Mouse (Mus musculus) heart, postnatal 14 days (tissue): ENCODE results near the gene Ust. TPM values are rescaled to one million over a fixed set of nuclear protein-coding genes. Genes with fewer than 3 reads are reported as not detected.

ENCODE experiments used
- DNase-seq, 2 experiments: peaks; one replicate each; pipeline ENCODE4 v3.0.0; 2021 to 2022
- intact Hi-C: fragments of 180-260 bp; cut with DNase I; formaldehyde crosslinking; loops from one replicate; pipeline ENCODE4 v1.15.1; 2025
- total RNA-seq, 2 experiments: library from RNA; stranded (reverse); gene quantifications; 2 replicates each; pipeline ENCODE4 v1.2.3; 2021

Ust gene
- total RNA-seq, 2 experiments from 2014 or later = 2.3 to 2.4 TPM

DNA sequence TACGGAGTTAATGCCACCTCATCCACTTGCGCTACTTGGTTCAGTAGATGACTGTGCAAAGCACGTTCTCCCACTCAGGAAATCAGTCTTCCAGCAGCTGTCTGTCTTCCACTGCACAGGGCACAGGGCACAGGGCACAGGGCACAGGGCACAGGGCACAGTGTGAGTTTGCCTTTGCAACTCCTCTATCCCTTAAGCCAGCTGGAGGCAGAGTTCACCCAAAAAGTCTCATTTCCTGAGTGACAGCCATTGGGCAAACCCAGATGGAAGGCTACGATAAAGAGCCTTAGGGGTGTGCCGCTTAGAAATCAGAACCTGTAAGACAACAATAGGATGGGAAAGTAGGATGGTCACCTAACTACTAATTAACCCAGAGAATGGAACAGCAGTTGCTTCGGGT, 322.9 kb downstream of the Ust start:
- DNase-seq = no peak
- intact Hi-C loops = loop anchor here (1.0 to 5.0 kb wide), 3 partner anchors 42 to 387 kb away; no protein-coding TSS in a partner anchor

DNA sequence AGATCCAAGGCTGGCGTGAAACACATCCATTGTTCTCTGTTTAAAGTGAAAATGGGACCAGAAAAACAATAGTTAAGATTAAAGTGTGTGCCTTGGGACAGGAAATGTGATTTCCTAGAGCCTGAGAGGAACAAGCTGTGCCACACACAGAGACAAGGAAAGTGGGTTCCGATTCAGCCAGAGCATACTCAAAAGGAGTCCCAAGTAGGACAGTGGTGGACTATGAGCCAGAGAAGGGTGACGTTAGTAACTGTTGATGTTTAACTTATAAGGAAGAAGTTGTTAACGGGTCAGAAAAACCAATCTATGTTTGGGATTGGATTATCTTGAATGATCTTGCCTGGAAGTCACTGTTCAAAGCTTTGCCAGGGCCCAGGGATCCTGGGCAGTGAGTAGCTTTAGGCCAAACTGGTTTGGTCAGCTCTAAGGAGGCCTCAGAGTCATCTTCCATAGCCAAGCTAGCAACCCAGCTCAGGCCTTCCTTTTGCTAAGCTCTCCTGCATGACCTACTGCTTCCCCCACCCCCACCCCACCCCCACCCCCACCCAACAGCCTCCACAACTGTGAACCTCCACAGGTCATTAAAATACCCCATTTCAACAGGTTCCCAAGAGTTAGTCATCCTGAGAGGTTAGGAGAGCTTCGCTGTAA, 329.2 kb downstream of the Ust start:
- DNase-seq = no peak
- intact Hi-C loops = no loop called here

DNA sequence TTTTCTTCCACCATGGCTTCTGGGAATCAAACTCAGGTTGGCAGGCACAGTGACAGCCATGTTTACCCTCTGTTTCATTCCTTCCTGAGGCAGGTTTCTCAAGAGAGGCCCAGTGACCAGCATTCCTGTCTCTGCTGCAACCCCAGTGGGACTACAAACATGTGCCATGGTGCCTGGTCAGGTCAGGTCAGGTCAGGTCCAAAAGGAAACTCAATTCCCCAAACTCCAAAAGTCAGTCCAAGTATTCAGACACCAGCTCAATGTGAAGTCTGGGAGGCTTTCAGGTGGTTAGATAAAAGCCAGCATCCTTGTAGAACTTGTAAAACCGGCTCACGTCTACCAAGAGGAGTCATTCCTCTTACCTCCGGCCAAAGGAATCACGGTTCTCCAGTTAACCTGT, 333.0 kb downstream of the Ust start:
- intact Hi-C loops = no loop called here
- no peak for DNase-seq

DNA sequence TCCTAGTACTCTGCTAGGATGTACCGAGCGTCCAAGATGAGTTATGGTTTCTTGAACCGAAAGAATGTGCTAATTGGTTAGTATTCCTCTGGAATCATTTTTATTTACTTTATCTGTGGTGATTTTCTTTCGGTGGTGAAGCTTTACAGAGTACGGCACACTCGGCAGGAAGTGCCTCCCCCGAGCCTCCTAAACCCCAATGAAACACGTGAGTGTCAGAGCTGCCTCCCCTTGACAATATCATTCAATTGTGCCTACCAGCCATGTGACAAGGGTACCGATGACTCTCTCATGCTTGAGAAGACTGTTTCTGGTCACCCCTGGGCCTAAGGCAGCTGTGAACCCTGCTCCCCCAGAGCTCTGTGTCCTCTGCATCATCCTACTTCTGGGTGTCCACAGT, 333.9 kb downstream of the Ust start:
- intact Hi-C loops = no loop called here
- DNase-seq = no peak

DNA sequence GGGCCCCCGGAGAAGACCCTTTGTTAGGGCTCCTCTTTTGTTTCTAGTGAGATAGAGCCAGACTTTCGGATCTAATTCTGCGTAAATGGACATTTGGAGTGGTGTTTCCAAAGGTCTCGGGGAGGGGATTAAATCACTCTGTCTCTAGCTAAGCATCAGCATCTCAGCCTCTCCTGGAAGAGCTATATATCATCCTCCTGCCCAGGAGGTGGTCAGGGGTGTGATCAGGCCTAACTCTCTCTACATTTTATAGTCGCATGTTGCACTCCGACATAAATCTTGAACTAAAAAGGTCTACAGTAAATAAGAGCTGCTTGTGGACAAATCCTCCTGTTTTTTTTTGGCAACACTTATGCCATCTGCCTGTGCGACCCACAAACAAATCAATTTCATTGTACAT, 335.5 kb downstream of the Ust start:
- intact Hi-C loops = no loop called here
- DNase-seq = no peak

DNA sequence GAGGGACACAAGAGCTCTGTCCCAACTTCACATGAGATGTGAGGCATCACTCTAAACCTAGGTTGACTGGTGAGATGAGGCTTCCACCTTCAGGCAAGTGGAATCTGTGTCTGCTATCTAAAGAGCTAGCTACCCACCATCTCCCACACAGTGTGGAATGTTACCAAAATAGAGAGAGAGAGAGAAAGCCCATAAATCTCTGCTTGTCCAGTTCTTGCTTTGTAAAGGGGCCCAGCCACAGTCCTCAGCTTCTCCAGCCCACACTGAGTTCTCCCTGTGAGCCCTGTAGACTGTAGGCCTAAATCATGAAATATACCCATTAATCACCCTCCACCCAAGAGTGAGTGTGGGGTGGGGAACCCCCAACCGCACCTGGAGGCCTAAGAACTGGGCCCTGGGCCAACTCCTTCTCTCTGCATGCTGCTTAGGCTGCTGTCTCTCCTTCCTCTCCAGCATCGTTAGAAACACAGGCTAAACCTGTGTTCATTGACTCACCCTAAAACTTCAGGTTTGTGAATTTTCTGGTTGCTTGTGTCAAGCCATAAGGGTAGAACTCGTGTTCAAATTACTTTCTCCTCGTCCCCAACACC, 336.9 kb downstream of the Ust start:
- intact Hi-C loops = no loop called here

DNA sequence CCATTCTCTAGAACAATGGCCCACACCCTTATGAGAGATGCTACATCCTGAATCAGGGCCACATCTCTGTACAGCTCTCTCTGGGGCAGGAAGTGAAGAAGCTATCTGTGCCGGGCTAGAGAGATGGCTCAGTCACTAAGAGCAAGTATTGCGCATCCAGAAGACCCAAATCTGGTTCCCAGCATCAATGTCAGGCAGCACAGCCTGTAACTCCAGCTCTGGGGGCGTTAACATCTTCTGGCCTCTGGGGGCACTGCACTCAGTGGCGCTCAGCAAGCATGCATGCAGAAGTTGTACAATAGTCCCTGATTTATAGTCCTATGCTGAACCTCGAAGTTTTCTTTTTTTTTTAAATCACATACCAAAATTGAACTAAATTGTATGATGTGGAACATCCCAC, 341.0 kb downstream of the Ust start:
- no peak for DNase-seq
- intact Hi-C loops = no loop called here

More for the DNA sequence above, 336.9 kb downstream of the Ust start:
- DNase-seq = no peak

DNA sequence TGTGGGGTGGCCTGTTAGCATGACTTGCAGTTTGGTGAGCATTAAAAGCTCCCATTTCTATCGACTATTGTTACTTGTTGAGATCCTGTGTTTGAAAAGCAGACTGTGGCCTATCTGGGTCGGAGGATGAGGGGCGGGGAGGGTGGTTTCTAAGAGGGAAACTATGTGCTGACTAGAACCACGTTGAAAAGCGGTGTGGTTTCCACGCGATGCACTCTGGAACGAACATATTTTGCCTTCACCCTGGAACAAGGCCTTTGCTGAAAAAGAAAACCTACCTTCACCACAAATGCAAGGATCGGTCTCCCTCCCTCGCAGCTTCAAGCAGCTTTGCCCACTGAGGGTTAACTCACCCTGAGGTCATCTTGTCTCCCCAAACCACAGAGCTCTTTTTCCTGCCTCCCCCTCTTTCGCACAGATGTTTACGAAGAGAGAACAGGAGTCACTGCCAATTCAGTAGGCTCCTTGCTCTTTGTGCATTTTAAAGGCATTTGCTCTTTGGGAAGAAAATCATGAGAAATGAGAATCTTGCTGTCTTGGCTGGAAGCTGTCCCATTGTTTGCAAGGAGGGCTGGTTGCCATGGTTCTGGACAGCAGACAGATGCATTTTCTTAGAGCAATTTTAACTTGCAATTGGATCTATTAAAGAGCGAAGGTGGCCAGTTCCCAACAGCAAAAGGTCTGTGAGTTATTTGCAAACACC, 342.1 kb downstream of the Ust start:
- intact Hi-C loops = no loop called here
- peak; percentile 4 to 25 for DNase-seq

DNA sequence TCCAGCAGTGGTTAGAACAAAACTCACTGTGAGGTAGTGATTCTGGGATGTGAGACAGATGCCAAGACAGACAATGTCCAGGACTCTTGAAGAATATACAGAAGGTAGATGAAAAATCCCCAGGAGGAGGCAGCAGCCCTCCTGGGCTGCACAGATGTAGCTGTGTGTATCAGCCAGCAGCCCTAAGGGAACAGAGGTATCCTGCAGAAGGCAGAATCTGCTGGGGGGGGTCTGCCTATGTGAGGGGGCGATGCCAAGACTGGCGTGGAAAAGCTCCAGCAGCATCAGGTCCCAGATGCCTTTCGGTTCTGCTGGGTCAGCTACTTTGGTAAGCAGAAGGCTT, 342.6 kb downstream of the Ust start:
- intact Hi-C loops = no loop called here
- no peak for DNase-seq

DNA sequence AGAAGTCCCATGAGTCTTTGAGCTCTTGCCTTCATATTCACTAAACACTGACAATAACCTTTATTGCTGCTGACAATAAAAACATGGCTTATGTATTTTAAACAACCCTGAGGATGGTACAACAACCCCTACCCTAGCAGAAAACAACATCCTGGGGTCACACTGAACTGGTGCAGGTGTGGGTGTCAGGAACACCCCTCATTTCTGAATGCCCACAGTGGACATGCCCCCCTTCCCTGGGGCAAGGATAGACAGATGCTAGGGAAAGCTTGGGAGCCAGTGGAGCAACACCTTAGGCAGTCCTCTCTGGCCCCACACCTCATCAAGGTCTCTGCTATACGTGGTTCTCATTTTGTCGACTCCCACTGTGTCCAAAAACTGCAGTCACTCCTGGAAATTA, 343.9 kb downstream of the Ust start:
- DNase-seq = no peak
- intact Hi-C loops = no loop called here

DNA sequence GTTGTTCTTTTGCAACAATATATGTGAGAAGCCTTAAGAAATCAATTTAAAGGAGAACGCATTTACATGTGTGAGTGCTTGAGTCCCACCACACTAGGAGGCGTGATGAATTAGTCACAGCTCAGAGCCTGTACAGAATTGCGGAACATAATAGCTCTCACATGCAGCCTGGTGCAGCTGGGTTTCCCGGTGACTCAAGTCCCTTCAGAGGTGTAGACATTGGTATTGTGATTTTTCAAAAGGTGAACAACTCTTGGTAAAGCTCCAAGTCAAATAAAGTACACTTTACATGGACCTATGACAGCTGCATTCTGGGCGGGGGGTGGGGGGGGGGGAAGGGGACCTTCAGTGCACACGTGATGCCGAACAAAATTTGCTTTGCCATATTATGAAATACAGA, 344.4 kb downstream of the Ust start:
- intact Hi-C loops = no loop called here
- no peak for DNase-seq

DNA sequence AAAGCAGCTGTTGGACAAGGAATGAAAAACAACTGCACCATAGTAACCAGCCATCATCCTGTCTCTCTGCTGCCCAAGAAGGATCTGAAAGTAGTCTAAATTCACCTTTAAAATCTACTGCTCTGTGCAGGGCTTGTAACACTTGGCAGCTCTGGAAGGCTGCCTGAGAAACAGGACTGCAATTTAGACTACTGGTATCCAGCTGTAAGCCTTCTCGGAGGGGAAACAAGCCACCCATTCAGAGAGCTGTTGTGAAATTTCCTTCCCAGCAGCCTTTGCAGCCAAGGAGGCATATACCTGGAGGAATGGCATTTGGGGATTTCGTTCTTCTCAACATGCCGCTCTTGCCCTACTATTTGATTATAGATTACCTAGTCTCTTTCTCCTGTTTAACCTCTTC, 345.6 kb downstream of the Ust start:
- DNase-seq = peak in 1 of 2 experiments; percentile 3
- intact Hi-C loops = no loop called here

DNA sequence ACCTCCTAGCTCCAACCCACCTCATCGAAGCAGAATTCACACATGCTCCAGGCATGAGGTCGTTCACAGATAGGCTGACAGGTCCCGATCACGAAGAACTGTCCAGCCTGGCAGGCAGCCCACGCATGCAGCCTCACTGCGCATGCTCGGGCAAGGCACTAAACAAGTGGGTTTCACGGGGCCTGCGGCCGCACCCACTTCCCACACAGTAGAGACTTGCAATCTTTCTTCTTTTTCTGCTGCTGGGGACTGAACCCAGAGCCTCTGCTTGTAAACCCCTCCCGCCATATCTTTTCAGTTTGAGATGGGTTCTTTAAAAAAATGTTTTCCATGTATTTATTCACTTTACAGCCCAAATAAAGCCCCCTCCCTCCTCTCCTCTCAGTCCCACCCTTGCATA, 347.1 kb downstream of the Ust start:
- DNase-seq = no peak
- intact Hi-C loops = no loop called here
